Mouse (Mus musculus): ENCODE results near the gene Dupd1.

DNA sequence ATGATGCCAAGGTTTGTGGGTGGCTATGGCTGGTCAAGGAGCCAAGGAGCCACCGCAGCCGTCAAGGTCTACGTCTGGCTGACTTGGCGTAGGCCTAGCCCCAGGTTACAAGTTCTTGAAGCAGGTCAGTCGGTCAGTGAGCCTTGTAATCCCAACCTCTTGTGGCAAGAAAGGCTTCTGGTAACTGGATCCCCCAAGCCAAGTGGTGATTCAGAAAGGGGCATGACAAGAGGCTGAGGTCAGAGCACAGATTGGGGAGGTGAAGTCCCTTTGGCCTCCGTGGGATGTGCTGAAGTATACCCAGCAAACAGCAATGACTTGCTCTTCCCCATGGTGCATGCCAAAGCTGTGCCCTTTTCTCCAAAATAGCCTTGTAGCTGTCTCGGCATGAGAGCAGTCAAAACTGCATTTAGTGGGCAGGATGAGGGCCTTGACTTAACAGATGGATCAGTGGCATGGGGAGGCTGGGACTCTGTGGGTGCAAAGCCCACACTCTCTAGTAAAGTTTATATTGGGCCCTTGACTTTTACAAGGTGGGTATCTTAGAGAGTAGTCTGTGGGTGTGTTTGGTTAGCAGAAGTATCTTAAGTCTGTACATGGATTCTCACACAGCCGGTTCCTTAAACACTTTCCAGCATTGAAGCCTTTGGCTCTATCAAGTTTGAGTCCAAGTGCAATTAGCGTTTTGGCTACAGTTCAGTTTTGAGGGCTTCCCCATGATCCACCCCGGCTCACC lies 28.8 kb downstream of the Dupd1 start:
- TF ChIP-seq CTCF (IDR thresholded peaks at IDR 0.05; ENCODE audit: low read depth) (no peak), EP300 (IDR thresholded peaks at IDR 0.05; ENCODE audit: low read depth) (no peak)

Measured in heart, postnatal 0 days (tissue).